Mouse (Mus musculus): Measurements from ENCODE around the gene Wnt11. TPM values are rescaled to one million over a fixed set of nuclear protein-coding genes. Genes with fewer than 3 reads are reported as not detected.

Wnt11 gene
- total and polyA plus RNA-seq, 3 experiments = not detected

GRCm38 (mm10) chr7:98795637-98796036, 39.3 kb upstream of the Wnt11 start:
- H3K27ac ChIP-seq (ENCODE audit: control insufficient read depth, low read depth, low read length) = no peak overlapping the region
- no peaks in the 10 kb centered on the region for H3K4me1 ChIP-seq (ENCODE audit: control insufficient read depth in 1 of 2, insufficient read depth in 2 of 2, low read length in 2 of 2)
- no peak overlapping the region for H3K9ac ChIP-seq (ENCODE audit: control insufficient read depth, low read depth, low read length, poor library complexity, severe bottlenecking)
- TF ChIP-seq TAL1 (IDR thresholded peaks at IDR 0.05; ENCODE audit: low read length) (no peak), CTCF (IDR thresholded peaks at IDR 0.05 in 2 of 3, conservative IDR thresholded peaks at IDR 0.05 in 1 of 3; ENCODE audit: control insufficient read depth in 1 of 3, insufficient read depth in 1 of 3, low read depth in 2 of 3, low read length in 3 of 3, poor library complexity in 1 of 3, severe bottlenecking in 1 of 3) (no peak), CHD1 (IDR thresholded peaks at IDR 0.05; ENCODE audit: low read depth, low read length) (no peak), ZKSCAN1 (IDR thresholded peaks at IDR 0.05; ENCODE audit: low read depth, low read length) (no peak), ZC3H11A (IDR thresholded peaks at IDR 0.05; ENCODE audit: low read depth, low read length) (no peak), TCF12 (IDR thresholded peaks at IDR 0.05; ENCODE audit: low read depth, low read length) (no peak), HCFC1 (IDR thresholded peaks at IDR 0.05; ENCODE audit: low read depth, low read length) (no peak), UBTF (IDR thresholded peaks at IDR 0.05; ENCODE audit: borderline replicate concordance, insufficient read depth, low read depth, low read length) (no peak), ETS1 (IDR thresholded peaks at IDR 0.05; ENCODE audit: low read depth, low read length) (no peak), POLR2AphosphoS5 (IDR thresholded peaks at IDR 0.05; ENCODE audit: borderline replicate concordance, low read depth, low read length) (no peak), MAX (IDR thresholded peaks at IDR 0.05; ENCODE audit: low read length) (no peak), MXI1 (IDR thresholded peaks at IDR 0.05; ENCODE audit: low read depth, low read length) (no peak), SIN3A (IDR thresholded peaks at IDR 0.05; ENCODE audit: low read length) (no peak), USF2 (IDR thresholded peaks at IDR 0.05; ENCODE audit: borderline replicate concordance in 1 of 2, insufficient read depth in 1 of 2, low read depth in 1 of 2, low read length in 2 of 2) (no peak), ZMIZ1 (IDR thresholded peaks at IDR 0.05; ENCODE audit: low read depth, low read length) (no peak), KAT2A (conservative IDR thresholded peaks at IDR 0.05; ENCODE audit: low read depth, low read length) (no peak), GABPA (IDR thresholded peaks at IDR 0.05; ENCODE audit: low read depth, low read length) (no peak), EP300 (IDR thresholded peaks at IDR 0.05; ENCODE audit: low read depth in 1 of 2, low read length in 2 of 2) (no peak), NRF1 (IDR thresholded peaks at IDR 0.05; ENCODE audit: insufficient read depth, low read depth, low read length, poor library complexity, severe bottlenecking) (no peak), MAFK (IDR thresholded peaks at IDR 0.05; ENCODE audit: borderline replicate concordance, low read depth, low read length) (no peak)
- no peak overlapping the region for H3K4me3 ChIP-seq (ENCODE audit: control insufficient read depth in 1 of 2, insufficient read depth in 1 of 2, low read depth in 2 of 2, low read length in 2 of 2)
- peaks cover 0 to 3% of the 10 kb centered on the region in 2 experiments for H3K27me3 ChIP-seq (ENCODE audit: control insufficient read depth in 1 of 2, insufficient read depth in 2 of 2, low read length in 2 of 2)
- no peaks in the 10 kb centered on the region for H3K79me2 ChIP-seq (ENCODE audit: control insufficient read depth, insufficient read depth, low read length, poor library complexity)
- H3K9me3 ChIP-seq (replicated peaks; ENCODE audit: insufficient read depth, low read length) = no peaks in the 10 kb centered on the region
- no peak for DNase-seq (ENCODE audit: low read depth, low spot score)
- no peaks in the 10 kb centered on the region for H3K36me3 ChIP-seq (ENCODE audit: control insufficient read depth in 1 of 2, insufficient read depth in 2 of 2, low read length in 2 of 2)
